Mouse (Mus musculus): ENCODE data around the gene Olfr1510. TPM values are rescaled to one million over a fixed set of nuclear protein-coding genes. Genes with fewer than 3 reads are reported as not detected.
"Not testable (repeated sequence)": the region's sequence is repeated elsewhere in the genome, so short reads cannot be mapped to it uniquely, and the experiment has no call there.

Olfr1510 gene
- not detected for total RNA-seq (2021)
- long read RNA-seq, experiment 1, result 0 reads
- long read RNA-seq, experiment 2, result 0 reads

DNA sequence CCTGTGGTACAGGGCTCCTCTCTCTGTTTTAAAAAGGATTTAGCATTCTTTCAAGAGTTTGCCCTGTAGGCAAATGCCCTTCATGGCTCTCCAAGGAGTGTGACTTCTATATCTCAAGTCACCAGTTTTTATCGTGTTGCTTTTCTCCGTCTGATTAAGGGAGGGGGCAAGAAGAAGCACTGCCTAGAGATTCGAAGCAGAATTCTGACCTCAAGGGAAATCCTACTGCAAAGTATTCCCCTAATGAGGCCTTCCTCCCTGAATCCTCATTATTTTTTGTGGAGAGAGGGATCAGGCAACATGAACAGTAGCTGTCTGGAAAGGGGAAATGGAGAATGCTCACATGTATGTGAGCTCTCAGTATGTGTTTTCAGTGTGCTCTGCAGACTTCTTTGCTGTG is at the start of gene Olfr1510:
Gene Olfr1510 (minus strand): TSS at position 101 of the 400 bp plus-strand sequence.
- no peak for DNase-seq (ENCODE audit: low spot score in 2 of 2)

DNA sequence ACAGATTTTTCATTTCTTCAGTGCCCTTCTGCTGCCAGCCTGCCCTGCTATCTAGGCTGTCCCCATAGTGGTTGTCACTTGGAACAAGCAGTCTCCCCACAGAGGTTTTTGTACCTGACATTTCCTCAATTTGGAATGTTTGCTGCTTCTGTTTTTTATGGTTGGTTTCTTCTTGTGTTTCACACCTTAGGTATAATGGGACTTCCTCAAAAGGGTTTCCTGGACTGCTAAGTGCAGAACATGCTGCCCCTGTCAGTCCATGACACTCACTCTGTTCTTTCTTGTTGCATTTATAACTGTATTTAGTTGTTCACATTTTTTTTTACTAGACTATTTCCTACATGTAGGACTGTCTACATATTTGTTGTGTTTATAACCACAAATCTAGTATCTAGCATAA is 47.8 kb upstream of the Olfr1510 start:
- DNase-seq (ENCODE audit: low spot score in 2 of 2), result no peak

DNA sequence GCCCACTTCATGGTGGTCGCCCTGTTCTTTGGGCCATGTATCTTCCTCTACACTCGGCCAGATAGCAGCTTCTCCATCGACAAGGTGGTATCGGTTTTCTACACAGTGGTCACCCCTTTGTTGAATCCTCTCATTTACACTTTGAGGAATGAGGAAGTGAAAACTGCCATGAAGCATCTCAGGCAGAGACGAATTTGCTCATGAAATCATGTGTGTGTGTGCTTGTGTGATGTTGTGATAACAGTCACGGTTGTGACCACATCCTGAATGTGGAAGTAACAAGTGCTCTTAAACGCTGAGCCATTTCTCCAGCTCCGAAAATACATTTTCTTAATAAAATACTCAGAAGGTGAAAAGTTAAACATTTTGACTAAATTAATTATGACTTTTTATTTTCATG is 37.0 kb upstream of the Olfr1510 start:
- DNase-seq (ENCODE audit: low spot score in 2 of 2), result no peak

DNA sequence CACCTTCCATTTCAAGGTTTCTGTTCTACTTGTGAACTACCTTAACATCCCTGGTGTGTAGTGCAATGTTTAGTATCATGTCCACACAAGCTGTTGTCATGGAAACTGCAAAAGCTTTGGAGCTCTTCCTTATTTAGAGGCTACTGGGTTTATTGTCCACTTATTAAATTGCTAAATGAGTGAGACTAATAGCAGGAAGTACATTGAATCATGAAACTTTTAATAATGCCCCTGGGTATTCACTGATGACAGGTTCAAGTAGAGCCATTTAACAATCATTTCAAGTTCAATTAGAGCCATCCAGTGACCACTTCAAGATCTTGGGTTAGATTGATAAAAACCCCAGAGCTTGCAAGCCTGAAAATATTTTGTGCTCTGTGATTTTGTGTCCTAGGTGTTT is 28.5 kb upstream of the Olfr1510 start, which contains the start of gene Olfr1509:
Gene Olfr1509 (plus strand): TSS at position 301 of the 400 bp plus-strand sequence.
- no peak for DNase-seq (ENCODE audit: low spot score in 2 of 2)

DNA sequence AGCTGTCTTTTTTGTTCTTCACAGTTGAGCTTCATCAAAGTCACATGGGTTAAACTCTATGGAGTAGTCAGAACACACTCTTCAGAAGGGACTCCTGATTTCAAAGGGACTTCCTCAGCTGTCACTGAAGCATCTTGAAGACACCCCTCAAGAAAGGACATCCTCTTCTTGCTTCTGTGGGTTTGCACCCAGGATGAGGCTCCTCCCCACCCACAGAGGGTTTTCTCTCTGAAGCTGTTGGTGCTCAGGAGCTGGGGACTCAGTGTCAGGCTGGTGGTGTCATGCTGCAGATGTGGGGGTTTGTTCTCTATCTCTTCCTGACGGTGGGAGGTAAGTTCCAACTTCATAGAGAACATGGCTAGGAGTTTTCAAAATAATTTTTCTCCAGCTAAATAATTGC is 13.5 kb upstream of the Olfr1510 start:
- no peak for DNase-seq (ENCODE audit: low spot score in 2 of 2)

DNA sequence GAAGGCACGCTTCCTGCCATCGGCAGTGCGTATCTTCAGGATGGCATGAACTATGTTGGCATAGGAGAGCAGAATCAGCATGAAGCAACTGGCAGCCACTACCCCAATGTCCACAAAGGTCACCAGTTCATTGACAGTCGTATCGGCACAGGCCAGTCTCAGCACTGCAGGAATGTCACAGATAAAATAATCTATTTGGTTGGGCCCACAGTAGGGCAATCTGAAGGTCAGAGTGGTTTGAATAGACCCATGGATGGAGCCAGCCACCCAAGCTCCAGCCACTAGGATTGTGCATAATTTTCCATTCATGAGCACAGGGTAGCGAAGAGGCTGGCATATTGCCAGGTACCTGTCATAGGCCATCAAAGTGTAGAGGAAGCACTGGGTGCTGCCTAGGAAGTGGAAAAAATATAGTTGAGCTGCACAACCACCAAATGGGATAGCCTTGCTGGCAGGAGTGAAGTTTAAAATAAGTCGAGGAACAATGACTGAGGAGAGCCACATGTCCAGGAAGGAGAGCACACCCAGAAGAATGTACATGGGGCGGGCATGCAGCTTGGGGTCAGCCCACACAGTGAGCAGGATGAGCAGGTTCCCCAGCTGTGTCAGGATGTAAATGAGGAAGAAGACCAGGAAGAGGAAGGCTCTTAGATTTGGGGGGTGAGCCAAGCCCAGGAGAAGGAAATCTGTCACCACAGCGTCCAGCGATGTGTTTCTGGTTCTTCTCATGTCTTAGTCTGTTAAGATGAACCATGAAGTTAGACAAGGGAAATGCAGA is 3.8 kb downstream of the Olfr1510 start:
- not testable (repeated sequence) for DNase-seq (ENCODE audit: low spot score in 2 of 2)

DNA sequence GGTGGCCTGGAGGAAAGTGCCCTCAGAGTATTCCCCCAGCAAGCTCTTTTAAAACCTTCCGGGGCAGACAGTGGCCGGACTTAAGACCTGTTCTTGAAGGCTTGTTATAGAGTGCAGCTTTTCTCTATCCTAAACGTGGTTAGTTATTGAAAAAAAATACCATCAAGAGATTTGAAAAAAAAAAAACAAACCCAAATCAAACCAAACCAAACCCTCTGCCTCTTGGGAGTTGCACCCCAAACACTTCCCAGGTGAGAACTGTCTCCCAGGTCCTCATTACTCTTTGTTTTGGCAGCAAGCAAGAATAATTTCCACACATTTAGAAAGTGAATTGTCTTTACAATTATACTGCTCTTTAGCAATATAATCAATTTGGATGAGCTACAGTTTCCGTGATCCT is 16.9 kb downstream of the Olfr1510 start, which contains the start of gene Olfr1511:
Gene Olfr1511 (minus strand): TSS at position 101 of the 400 bp plus-strand sequence.
- no peak for DNase-seq (ENCODE audit: low spot score in 2 of 2)

DNA sequence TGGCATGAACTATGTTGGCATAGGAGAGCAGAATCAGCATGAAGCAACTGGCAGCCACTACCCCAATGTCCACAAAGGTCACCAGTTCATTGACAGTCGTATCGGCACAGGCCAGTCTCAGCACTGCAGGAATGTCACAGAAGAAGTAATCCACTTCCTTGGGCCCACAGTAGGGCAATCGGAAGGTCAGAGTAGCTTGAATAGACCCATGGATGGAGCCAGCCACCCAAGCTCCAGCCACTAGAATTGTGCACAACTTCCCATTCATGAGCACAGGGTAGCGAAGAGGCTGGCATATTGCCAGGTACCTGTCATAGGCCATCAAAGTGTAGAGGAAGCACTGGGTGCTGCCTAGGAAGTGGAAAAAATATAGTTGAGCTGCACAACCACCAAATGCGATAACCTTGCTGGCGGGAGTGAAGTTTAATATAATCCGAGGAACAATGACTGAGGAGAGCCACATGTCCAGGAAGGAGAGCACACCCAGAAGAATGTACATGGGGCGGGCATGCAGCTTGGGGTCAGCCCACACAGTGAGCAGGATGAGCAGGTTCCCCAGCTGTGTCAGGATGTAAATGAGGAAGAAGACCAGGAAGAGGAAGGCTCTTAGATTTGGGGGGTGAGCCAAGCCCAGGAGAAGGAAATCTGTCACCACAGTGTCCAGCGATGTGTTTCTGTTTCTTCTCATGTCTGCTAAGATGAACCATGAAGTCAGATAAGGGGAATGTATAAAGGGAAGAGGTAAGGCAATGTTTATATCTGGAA is 23.9 kb downstream of the Olfr1510 start:
- not testable (repeated sequence) for DNase-seq (ENCODE audit: low spot score in 2 of 2)

DNA sequence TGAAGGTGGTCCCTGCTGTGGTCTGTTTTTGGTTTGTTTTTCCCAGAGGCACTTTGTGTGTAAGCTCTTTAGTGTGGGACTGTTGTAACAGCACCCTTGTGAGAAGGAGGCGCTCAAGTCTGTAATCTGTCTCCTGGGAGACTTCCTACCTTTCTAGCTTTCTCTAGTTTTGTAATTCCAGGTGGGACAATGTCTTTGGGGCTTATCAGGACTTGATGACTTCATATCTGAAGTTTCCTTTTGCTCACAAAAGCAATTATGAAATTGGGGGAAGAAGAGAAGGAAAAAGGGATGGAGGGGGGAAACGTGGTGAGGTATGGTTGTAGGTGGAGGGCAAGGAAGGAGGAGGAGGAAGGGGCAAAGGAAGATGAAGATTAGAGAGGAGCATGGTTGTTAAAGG is 35.1 kb downstream of the Olfr1510 start, which contains the start of gene Olfr1512:
Gene Olfr1512 (minus strand): TSS at position 101 of the 400 bp plus-strand sequence.
- no peak for DNase-seq (ENCODE audit: low spot score in 2 of 2)

DNA sequence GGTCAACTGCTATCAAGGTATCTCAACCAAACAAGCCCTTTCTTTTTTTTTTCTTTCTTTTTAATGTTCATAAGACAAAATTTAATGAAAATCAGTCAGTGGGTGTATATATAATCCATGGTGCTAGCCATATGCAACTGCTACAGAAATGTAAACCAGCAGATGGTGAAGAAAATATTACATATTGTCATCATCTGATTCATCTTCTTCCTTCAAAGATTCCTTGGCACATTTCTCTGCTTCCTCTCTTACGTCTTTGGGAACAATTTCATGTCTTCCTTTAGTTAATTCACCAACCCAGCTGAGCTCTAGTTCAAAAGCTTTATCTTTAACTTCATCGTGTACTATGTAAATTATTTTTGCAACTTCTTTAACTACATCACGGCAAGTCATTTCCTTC is 45.4 kb downstream of the Olfr1510 start:
- DNase-seq (ENCODE audit: low spot score in 2 of 2), result no peak

Other genes with a start within 250 kb of the Olfr1510 start
- 10 to 100 TPM; 55.8 to 58.4 TPM for gene Supt16, start 217.0 kb downstream of the Olfr1510 start, total RNA-seq (2021)
- gene Chd8, start 156.6 kb downstream of the Olfr1510 start, total RNA-seq (2021), result 100 to 1,000 TPM; 108 to 120 TPM
- 10 to 100 TPM; 65.6 to 65.8 TPM for gene Tox4, start 135.2 kb downstream of the Olfr1510 start, total RNA-seq (2021)
- gene Rab2b, start 134.8 kb downstream of the Olfr1510 start, total RNA-seq (2021), result 10 to 100 TPM; 34.0 to 36.3 TPM
- 10 to 100 TPM; 37.6 to 44.1 TPM for gene Mettl3, start 109.2 kb downstream of the Olfr1510 start, total RNA-seq (2021)
- gene Sall2, start 85.6 kb downstream of the Olfr1510 start, total RNA-seq (2021), result 10 to 100 TPM; 35.8 to 36.5 TPM
- gene Olfr1513, start 58.0 kb downstream of the Olfr1510 start, total RNA-seq (2021), result not detected
- not detected for gene Olfr1512, start 35.2 kb downstream of the Olfr1510 start, total RNA-seq (2021)
- gene Olfr1511, start 17.0 kb downstream of the Olfr1510 start, total RNA-seq (2021), result not detected
- gene Olfr1509, start 28.6 kb upstream of the Olfr1510 start, total RNA-seq (2021), result not detected
- not detected for gene Olfr1508, start 53.1 kb upstream of the Olfr1510 start, total RNA-seq (2021)
- gene Olfr1507, start 81.4 kb upstream of the Olfr1510 start, total RNA-seq (2021), result not detected